Mouse (Mus musculus) lung, postnatal 4 days (tissue): ENCODE results near the gene Fbxo30.
"Not testable (repeated sequence)": the region's sequence is repeated elsewhere in the genome, so short reads cannot be mapped to it uniquely, and the experiment has no call there.

Experiments used
- DNase-seq, 2 experiments: peaks; one replicate each; pipeline ENCODE4 v3.0.0; 2021

The Fbxo30 gene

GRCm38 (mm10) chr10:11280578-11281463 is at the start of gene Fbxo30:
Gene Fbxo30, plus strand, starts transcription at chr10:11281330.
- DNase-seq = peak; percentile 93 to 96

DNA sequence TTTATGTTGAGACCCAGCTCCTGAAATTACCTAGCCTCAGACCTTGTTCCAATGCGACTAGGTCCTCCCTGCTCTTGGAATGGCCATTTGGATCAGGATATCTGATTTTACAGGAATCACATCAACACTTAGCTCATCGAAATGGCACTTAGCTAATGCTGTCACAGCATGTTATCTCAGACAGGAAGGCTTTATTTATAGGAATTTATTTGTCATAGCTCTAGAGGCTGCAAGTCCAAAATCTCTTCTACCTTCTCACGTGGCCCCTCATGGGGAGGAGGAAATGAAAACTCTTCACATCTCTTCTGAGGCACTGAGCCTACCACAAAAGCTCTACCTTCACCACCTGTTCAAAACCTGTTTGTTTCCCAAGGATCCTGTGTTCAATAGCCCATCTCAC is 47.9 kb upstream of the Fbxo30 start:
- DNase-seq = no peak

DNA sequence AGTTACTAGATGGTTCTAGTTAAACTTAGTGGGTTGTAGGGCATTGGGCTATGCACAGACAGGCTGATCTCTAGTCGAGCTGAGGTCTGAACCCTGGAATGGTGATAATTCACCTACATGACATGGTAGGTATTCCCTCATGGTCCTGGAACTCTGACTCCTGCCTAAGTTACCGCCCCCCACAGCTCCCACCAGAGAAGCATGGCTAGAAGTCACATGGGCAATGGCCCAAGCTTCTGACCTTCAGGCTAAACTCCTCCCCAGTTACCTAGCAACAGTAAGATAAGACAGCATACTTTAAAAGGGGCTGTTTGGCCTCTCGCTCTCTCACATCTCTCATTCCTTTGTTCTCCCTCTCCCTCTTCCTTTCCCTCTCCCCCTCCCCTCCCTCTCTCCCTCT is 38.1 kb upstream of the Fbxo30 start:
- not testable (repeated sequence) for DNase-seq

DNA sequence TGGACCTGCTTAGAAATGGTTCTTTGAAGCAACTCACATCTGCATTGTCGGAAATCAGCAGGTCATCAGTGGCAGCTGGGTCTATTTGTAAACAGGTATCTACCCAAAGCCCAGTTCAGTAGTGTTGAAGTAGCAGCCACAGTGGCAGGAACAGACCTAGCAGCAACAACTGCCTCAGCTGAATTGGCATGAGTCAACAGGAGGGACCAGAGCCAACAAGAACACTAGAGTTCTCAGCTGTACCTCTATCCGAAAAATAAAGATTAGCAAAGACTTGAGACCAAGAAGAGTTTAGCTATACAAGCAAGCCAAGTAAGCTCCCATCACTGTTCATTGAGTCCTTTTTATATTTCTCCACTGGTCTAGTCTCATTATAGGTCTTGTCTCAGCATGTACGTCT is 32.9 kb upstream of the Fbxo30 start:
- DNase-seq = no peak

DNA sequence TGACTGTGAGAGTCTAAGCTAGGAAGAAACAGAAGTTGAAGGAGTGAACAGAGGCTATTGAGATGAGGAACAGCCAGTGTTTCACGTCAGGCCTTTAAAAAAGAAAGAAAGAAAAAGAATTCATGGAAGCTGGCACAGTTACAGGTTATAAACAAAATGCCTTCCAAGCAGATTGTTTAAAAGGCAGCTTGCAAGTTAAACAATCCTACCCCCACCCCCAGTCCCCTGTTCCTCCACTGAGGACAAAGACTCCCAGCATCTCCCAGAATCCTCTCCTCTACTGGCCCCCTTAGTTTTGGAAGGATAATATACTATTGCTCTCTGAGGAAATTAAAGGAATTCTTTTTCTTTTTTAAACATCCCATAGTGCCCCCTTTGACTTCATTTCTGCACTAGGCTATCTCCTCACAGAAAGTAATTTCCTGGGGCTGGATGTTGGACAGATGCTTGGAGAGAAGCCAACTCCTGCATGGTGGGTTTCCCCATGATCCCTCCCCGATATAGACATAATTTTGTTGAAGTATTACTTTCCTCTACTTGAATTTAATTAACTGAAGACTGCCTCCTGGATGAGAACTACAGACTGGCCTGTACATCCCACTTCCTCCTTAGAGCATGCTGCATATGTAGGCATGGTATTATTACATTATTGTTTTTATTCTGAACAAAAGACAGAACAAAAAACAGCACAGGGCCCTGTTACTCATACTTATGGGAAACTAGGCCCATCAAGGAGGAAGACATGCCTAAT is 30.7 kb upstream of the Fbxo30 start:
- DNase-seq = peak in 1 of 2 experiments; percentile 8

DNA sequence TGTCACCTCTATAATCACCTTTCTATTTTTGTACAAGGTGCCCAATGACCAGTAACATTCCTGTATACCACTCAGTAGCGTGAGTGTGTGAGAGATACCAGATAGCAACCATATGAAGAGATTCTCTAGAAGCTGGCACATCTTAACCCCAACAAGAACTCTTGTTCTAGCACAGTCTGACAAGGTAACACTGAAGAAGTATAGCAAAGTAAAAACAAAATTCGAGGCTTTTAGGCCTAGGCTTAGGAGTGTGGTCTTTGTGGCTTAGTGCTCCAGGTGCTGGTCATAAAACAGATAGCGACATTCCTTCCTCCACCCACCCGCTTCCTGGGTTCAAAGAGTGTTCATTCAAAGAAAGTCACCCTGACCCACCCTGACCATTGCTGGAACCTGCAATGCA is 27.5 kb upstream of the Fbxo30 start:
- not testable (repeated sequence) for DNase-seq

DNA sequence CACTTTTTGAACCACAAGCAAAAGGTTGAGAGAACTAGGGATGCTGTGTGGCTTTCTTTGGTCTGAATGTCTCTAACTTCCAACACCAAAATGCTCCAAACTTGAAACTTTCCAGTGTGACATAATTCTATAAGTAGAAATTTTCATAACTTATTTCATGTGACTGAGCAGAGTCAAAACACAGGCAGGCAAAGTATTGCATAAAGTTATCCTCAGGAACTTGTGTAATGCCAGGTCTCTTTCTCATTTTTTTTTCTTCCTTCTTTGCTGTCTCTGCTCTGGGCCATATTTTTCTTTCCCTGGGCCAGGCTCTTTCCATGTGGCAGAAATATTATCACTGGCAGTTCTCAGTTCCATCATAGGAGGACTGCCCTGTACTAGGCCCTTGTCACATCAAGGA is 21.0 kb upstream of the Fbxo30 start:
- DNase-seq = no peak

DNA sequence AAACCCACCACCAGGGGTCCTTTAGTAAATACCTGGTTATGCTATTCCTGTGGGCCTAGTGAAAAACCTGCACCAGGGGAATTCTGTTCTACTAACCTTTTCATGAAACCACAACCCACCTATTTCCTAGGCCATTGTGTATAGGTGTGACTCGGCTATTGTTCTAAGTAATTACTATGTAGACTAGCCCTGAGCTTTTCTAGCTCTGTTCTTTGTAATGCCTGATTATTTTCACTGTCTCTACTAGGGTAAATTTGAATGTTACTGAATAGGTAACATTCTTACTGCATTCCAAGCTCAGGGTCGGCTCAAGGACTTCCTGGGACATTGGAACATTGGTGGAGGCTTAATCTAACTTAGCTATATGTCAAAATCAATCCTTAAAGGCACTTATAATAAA is 18.8 kb upstream of the Fbxo30 start:
- not testable (repeated sequence) for DNase-seq

DNA sequence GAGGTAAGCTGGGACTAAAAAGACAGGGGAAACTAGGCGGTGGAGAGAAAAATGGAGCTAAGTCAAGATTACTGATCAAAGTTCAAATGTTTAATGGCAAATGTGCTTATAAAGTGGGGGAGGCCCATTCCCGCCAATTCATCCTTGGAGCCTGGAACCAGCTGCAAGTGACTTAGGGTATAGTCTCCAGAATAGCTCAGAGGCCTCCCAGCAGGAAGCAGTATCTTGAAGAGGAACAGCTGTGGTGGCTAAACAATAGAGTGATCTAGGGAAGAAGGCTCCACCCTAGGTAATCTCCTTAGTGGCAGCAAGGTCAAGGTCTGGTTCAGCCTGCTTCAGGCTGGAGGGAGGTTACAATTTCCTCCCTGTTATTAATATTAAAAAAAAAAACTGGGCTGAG is 17.3 kb upstream of the Fbxo30 start:
- DNase-seq = not testable (repeated sequence)

DNA sequence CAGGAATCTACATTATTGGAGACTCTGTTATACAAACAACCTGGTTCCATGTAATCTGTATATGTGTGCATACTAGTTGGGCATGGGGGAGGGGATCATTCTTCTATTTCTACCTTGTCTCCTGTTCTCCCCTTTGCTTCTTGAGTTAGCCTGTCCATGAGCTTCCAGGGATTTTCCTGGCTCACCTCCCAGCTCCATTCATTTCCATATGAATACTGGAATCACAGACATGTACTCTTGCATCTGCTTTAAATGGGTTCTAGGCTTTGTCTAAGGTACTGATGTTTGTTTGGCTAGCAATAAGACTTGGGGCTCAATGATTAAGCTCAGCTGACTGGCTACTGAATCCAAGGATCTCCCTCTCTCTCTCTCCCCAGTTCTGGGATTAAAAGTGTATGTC is 12.0 kb upstream of the Fbxo30 start:
- no peak for DNase-seq

DNA sequence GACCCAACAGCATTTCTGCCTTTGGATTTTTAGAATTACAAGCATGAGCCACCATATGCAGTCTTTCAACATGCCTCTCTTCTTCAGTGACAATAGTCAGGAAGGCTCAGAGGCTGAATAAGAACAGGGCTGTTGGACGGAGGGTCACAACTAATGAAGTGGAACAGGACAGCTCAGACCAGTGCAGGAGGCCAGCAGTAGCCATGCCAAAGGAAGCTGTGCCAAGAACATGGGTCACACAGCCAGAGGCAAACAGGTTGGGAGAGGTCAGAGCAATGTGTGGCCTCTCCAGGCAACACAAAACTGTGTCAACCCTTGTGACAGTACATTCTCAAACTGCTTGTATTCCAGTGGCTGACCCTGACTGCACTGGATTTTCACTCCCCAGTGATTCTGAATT is 6.7 kb upstream of the Fbxo30 start:
- DNase-seq = peak in 1 of 2 experiments; percentile 31

- DNase-seq = no peak
These were observed 924 bp upstream of the Fbxo30 start for GRCm38 (mm10) chr10:11280235-11280577.

GRCm38 (mm10) chr10:11281498-11282305 is 572 bp downstream of the Fbxo30 start:
- peak in 1 of 2 experiments; percentile 56 for DNase-seq

DNA sequence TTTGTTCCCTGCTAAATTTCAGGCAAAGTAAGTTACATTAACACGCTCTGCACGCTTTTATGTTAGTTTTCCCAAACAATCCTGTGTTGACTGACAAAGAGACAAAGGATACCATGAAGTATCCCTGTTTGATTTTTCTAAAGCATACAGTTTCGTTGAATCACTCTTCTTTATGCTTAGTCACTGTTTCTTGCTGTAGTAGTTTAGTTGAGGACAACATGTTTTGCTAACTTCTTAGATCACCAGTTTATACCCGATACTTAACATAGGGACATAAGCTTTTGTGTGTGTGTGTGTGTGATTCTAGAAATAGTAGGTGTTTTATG is 1.1 kb downstream of the Fbxo30 start:
- DNase-seq = no peak

DNA sequence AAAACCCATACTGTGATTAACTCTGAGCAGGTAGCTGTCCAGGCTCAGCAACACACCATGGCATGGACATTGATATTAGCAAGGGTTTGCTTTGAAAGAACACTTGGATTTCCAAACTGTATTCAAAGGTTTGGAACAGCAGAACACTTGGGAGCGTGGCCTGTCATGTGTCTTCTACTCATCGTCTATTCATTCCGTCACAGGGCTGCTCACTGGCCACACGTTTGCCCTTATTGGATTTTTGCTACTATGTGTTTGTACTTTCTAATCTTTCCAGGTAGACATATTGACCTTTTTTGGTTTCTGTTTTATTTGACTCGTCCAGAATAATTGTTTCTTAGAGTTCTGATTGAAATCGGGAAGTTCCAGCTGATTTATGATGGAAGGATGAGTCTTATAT is 17.3 kb downstream of the Fbxo30 start:
- DNase-seq = no peak

DNA sequence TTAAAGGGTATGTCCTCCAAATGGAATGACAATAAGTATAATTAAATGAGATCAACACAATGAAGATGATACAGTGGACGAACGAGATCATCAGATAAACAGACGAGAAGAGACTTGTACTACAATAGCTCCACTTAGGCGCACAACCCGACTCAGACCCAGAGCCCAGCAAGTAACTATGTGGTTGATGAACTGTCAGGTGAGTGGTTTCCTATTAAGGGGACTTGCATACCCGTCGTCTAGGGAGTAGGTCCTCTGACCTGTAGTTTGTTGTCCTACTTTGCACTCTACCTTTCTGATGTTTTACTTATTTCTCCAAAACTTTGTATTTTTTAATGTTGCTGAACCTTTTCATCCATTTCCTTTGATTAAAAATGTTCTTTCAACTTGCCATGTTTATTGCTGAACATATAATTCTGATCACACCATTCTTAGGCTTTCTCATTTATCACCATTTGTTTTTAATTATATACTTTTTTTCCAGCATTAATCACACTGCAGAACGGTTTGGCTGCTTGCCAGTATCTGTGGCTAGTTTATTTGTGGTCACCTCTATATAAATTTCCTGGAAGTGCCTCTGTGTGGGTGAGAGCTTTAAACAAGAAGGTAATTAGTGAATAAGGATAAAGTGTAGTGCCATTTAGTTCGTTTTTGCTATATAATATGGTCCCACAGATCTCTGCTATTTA is 24.4 kb downstream of the Fbxo30 start:
- no peak for DNase-seq

- peak; percentile 55 to 87 for DNase-seq
These were observed 24.9 kb downstream of the Fbxo30 start for GRCm38 (mm10) chr10:11306054-11306367.

- DNase-seq = no peak
These were observed 28.7 kb downstream of the Fbxo30 start for GRCm38 (mm10) chr10:11309866-11310265.

DNA sequence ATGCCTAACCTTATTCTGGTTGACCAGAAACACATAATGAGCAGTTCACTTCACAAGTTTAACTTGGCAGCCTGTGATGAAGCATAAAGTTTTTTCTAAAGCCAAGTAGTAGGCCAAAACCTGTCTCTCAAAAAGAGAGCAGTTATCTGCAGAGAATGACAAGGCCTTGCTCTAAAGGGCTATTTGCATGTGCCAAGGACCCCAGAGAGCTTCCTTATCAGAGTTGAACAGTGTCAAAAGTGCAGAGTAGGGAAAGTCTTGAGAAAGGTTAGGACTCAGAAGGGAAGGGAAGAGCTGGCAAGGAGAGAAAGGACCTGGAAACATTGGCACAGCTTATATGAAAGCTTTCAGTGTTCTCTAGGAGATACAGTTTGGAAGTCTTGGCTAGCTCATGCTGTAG is 29.4 kb downstream of the Fbxo30 start:
- DNase-seq = no peak

- not testable (repeated sequence) for DNase-seq
These were observed 36.8 kb downstream of the Fbxo30 start for GRCm38 (mm10) chr10:11317856-11318454.

DNA sequence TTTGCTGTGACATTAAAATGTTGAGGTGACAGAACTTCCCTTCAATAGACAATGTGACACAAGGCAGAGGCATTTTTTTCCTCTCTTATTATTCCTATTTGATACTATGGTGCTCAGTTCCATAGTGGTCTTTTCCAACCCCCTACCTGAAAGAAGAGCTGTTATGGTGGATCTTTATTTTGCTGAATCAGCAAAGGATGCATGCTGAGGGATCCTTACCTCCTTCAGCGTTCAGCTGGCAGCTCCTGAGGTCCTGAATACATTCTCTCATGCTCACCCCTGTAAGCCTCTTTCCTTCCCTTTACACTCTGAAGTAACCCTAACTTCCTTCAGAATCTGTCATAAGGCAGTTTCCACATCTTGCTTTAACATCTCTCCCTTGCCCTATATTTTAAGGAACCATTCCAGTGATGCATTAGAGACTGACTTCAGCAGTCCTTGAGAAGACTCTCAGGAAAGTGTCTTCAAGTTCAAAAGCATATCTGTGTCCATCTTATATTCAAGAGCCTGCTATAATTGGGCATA is 38.4 kb downstream of the Fbxo30 start:
- DNase-seq = no peak

- no peak for DNase-seq
These were observed 41.2 kb downstream of the Fbxo30 start for GRCm38 (mm10) chr10:11322316-11322715.
